8 mouse cellular contexts compared by ENCODE assay signal in the genomic region with DNA sequence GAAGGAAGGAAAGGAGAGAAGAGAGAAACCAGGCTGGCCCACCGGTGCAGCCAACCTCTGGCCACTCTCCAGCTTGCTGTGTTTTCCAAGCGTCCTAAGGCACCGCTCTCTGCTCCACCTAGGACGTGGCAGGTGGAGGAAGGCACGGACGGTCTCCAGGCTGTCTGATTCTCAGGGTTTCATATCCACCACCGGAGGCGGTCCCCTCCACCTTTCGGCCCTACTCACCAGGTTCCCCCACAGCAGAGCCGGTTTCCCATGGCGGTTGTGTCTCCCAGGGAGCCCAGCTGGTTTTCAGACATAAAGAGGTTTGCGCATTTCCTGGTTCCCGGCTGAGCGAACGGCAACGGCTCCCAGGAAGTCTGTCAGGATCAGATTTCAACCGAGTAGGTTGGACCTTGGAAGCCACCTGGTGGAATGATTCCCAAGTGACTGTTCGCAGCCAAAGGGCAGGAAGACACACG. TPM values are rescaled to one million over a fixed set of nuclear protein-coding genes. Genes with fewer than 3 reads are reported as not detected.
A peak's percentile ranks its signal among the peaks of the same experiment; 100 is the strongest.
DNase-seq lines count a peak whose midpoint lies in the region; ATAC-seq lines count a peak whose summit lies in the region.

A gene (minus strand): TSS at position 323 of the 464 bp plus-strand sequence.

- H3K27me3 ChIP-seq in embryonic facial prominence, embryonic 15.5 days = no peaks in the 10 kb centered on the region
- H3K27me3 ChIP-seq in intestine, embryonic 15.5 days (replicated peaks) = no peaks in the 10 kb centered on the region
- H3K27me3 ChIP-seq in liver, embryonic 15.5 days = peaks cover 22% of the 10 kb centered on the region
- peaks cover 3% of the 10 kb centered on the region; the same call in 1 of the 2 replicates for H3K27me3 ChIP-seq in neural tube, embryonic 15.5 days (replicated peaks)

- peak; percentile 77 for ATAC-seq in embryonic facial prominence, embryonic 15.5 days (ENCODE audit: insufficient number of reproducible peaks, low FRiP score, low TSS enrichment, low read depth)
- ATAC-seq in intestine, embryonic 15.5 days = peak; percentile 89
- ATAC-seq in liver, embryonic 15.5 days (ENCODE audit: insufficient read depth) = peak; percentile 57
- no peak for ATAC-seq in neural tube, embryonic 15.5 days (ENCODE audit: low FRiP score)

- H3K9ac ChIP-seq in embryonic facial prominence, embryonic 15.5 days = peak within 1 kb of the TSS; percentile 29; the same call in 1 of the 2 replicates
- peak within 1 kb of the TSS; percentile 70 for H3K9ac ChIP-seq in intestine, embryonic 15.5 days
- no peak within 1 kb of the TSS for H3K9ac ChIP-seq in liver, embryonic 15.5 days
- peak within 1 kb of the TSS; percentile 42 for H3K9ac ChIP-seq in neural tube, embryonic 15.5 days (replicated peaks)

- peak within 1 kb of the TSS; percentile 59 for H3K4me2 ChIP-seq in embryonic facial prominence, embryonic 15.5 days (replicated peaks)
- peak within 1 kb of the TSS; percentile 73 for H3K4me2 ChIP-seq in intestine, embryonic 15.5 days (replicated peaks)
- H3K4me2 ChIP-seq in liver, embryonic 15.5 days = peak within 1 kb of the TSS; percentile 50
- H3K4me2 ChIP-seq in neural tube, embryonic 15.5 days = peak within 1 kb of the TSS; percentile 58

- DNase-seq in ovary, postnatal 36 days (ENCODE audit: low spot score) = peak; percentile 56
- no peak for DNase-seq in ovary, postnatal 14 days (ENCODE audit: low spot score)
- no peak for DNase-seq in left cerebral cortex, postnatal 4 days
- DNase-seq in thymus, postnatal 25 days = no peak

- no peaks in the 10 kb centered on the region for H3K36me3 ChIP-seq in embryonic facial prominence, embryonic 15.5 days
- H3K36me3 ChIP-seq in intestine, embryonic 15.5 days = no peaks in the 10 kb centered on the region
- no peaks in the 10 kb centered on the region for H3K36me3 ChIP-seq in liver, embryonic 15.5 days (replicated peaks)
- H3K36me3 ChIP-seq in neural tube, embryonic 15.5 days = no peaks in the 10 kb centered on the region

- peaks cover 13% of the 10 kb centered on the region; the same call in 1 of the 2 replicates for H3K4me1 ChIP-seq in embryonic facial prominence, embryonic 15.5 days
- H3K4me1 ChIP-seq in intestine, embryonic 15.5 days (replicated peaks) = no peaks in the 10 kb centered on the region; the same call in 1 of the 2 replicates
- H3K4me1 ChIP-seq in liver, embryonic 15.5 days (replicated peaks) = no peaks in the 10 kb centered on the region
- H3K4me1 ChIP-seq in neural tube, embryonic 15.5 days = peaks cover 8% of the 10 kb centered on the region

- WGBS in embryonic facial prominence, embryonic 15.5 days = 2% methylated on average over 19 of the region's 19 CpGs
- WGBS in intestine, embryonic 15.5 days = 1% methylated on average over 19 of the region's 19 CpGs
- WGBS in liver, embryonic 15.5 days (ENCODE audit: insufficient replicate concordance) = 11% methylated on average over 19 of the region's 19 CpGs
- 1% methylated on average over 19 of the region's 19 CpGs for whole genome bisulfite sequencing in neural tube, embryonic 15.5 days

- peak within 1 kb of the TSS; percentile 77 for H3K27ac ChIP-seq in embryonic facial prominence, embryonic 15.5 days (replicated peaks)
- H3K27ac ChIP-seq in intestine, embryonic 15.5 days = peak within 1 kb of the TSS; percentile 94
- H3K27ac ChIP-seq in liver, embryonic 15.5 days (replicated peaks) = peak within 1 kb of the TSS; percentile 76
- 0 out of 2 replicates have a peak within 1 kb of the TSS, but pooled peaks have one; percentile 9 for H3K27ac ChIP-seq in neural tube, embryonic 15.5 days (replicated peaks)

- intact Hi-C loops in left cerebral cortex, postnatal 4 days (cut with DNase I) = no loop called here

- peak within 1 kb of the TSS; percentile 42 for H3K4me3 ChIP-seq in embryonic facial prominence, embryonic 15.5 days (replicated peaks)
- H3K4me3 ChIP-seq in intestine, embryonic 15.5 days (replicated peaks) = peak within 1 kb of the TSS; percentile 51
- H3K4me3 ChIP-seq in liver, embryonic 15.5 days (replicated peaks) = peak within 1 kb of the TSS; percentile 48
- H3K4me3 ChIP-seq in neural tube, embryonic 15.5 days (replicated peaks) = peak within 1 kb of the TSS; percentile 35

- no peaks in the 10 kb centered on the region for H3K9me3 ChIP-seq in embryonic facial prominence, embryonic 15.5 days (replicated peaks)
- no peaks in the 10 kb centered on the region for H3K9me3 ChIP-seq in intestine, embryonic 15.5 days
- no peaks in the 10 kb centered on the region for H3K9me3 ChIP-seq in liver, embryonic 15.5 days (replicated peaks)
- no peaks in the 10 kb centered on the region for H3K9me3 ChIP-seq in neural tube, embryonic 15.5 days (replicated peaks)

RNA-seq across cellular contexts. Expression of the gene that starts here (rescaled TPM):
- polyA plus RNA-seq in embryonic facial prominence, embryonic 15.5 days (2015; fragmentation: Nextera tagmentation; extraction: Ambion mirVana) = 9.5 TPM in 2 replicates
- 15.9 and 18.7 TPM in 2 replicates for polyA plus RNA-seq in intestine, embryonic 15.5 days (2015; fragmentation: Nextera tagmentation; extraction: Ambion mirVana)
- 3.9 and 4.1 TPM in 2 replicates for polyA plus RNA-seq in liver, embryonic 15.5 days (2015; fragmentation: Nextera tagmentation; extraction: Ambion mirVana)
- polyA plus RNA-seq in neural tube, embryonic 15.5 days (2015; fragmentation: Nextera tagmentation; extraction: Ambion mirVana) = 2.3 and 3.3 TPM in 2 replicates
- 1 to 10 TPM; 1.8 to 2.0 TPM for total RNA-seq in left cerebral cortex, postnatal 4 days (2021)

Comparison
In these comparisons a context has a peak if more than half of its experiments do, and no peak if none do; other contexts are left out.
1. H3K27ac ChIP-seq: peak in every context shown above with its lines; median percentile 94 in intestine, embryonic 15.5 days; 77 in embryonic facial prominence, embryonic 15.5 days; 76 in liver, embryonic 15.5 days; 9 in neural tube, embryonic 15.5 days.